Mouse (Mus musculus) kidney, adult 8-10 months (tissue): ENCODE results near the gene Gucy1b1.

Experiments used
- DNase-seq, 2 experiments: peaks; one replicate each; pipeline ENCODE4 v3.0.0; 2022

The Gucy1b1 gene

DNA sequence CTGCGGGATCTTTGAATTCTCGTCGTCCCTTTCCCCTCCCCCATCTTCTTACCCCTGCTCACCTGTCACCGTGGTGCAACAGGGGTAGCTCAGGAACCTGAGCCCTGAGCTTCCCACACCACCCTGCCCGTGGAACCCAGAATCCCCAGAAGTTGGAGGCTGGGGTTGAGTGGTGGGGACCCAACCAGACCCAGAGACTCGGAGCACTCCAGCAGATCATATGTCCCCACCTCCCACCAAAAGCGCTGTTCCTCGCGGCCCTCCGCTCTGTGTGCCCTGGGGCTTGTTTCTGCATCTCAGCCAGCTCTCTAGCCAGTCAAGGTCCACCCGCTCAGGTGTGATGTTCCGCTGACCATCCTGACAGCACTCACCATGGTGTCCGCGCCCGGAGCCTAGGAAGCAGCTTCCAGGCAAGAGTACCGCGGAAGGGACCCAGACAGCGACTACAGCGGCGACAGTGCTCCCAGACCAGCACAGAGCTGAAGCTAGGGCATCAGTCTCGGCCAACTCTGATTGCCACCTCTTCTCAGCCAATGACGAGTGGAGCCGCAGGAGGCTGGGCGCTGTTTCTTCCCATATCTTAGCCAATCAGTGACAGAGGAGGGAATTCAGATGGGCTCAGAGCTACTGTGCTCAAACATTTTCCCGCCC lies at the start of gene Gucy1b1:
Gene Gucy1b1 (minus strand): TSS at position 489 of the 651 bp plus-strand sequence.
- DNase-seq, result peak; percentile 32 to 34

DNA sequence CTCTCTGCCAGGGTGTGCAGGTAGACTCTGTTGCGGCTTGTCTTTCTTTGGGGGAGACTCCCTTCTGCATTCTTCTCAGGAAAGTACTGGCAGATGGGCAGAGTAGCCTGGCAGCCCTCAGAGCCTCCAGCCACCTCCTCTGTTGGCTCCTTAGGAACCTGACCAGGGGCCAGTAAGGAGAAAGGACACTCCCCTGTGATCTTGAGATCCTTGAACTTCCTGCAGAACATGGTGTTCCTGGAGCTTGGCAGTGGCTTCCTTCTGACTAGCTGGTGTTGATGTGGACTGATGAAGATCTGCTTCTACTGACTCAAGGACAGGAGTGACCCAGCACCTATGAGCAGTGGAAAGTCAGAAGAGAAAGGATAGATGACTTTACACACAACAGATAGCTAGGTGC lies 44.4 kb upstream of the Gucy1b1 start:
- peak in 1 of 2 experiments; percentile 8 for DNase-seq

DNA sequence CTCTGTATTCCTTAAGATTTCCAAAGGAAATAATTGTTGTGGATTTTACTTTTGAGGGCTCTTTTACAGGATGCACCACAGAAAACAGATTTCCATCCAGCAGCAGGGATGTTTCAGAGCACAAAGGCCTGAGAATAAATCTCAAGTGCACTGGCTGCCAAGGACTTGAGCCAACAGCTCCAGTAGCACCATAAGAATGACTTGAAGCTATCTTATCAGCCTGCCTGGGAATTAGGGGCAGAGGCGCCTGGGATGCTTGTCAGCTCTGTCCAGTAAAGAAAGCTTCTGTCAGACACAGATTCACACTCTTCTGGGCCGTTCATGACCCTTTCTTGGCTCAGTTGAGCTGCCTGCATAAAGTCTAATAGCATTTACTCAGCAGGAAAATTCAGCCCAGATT lies 38.0 kb upstream of the Gucy1b1 start:
- DNase-seq, result peak; percentile 13 to 36

DNA sequence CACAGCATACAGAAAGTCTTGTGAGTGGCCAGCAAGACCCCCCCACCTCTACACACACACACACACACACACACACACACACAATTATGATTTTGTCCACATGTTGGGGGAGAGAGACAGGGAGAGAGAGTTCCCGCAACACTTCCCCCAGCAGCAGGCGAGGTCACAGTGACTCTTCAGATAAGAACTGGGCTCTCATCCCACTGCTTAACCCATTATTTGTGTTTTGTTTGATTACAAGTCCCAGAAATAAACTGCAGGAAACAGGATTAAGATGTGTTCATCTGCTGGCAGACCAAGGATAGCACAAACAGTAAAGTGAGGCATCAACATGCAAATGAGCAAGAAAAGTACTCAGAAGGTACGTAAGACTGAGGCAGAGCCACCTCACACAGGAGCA lies 37.5 kb upstream of the Gucy1b1 start:
- peak in 1 of 2 experiments; percentile 10 for DNase-seq

DNA sequence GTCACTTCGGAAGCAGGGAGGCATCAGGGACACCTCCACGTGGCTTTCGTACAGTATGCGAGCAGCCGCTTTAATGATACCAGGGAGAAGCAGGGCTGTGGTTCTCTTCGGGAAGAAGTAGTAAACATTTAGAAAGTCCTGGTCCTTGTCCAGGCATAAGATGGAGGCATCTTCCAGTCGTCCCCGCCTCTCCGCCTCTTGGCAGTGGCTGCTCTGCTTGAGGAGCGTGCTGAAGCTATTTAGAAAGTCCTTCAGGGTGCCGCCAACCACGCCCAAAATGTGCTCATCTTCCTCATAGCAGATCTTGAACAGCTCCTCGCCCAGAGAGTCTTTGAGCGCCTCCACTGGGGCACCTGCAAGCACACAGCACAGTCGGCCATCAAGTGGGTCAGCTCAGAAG lies 34.5 kb upstream of the Gucy1b1 start:
- DNase-seq, result no peak

DNA sequence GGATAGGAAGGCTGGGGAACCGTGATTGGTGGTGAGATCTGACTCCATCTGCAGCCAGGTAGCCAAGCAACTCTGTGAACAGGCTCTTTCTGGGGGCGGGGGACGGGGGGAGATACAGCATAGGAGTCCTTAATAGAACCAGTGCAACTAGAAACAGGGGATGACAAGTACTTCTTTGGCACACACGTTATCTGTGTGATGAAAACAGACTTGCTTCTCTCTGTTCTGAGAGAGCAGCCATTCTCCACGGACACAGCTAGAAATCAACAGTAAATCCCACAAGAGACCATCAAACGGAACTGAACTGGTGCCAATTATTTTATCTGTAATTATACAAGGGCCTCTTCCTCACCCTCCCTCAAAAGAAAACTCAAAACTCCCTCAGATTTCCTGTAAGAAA lies 29.7 kb upstream of the Gucy1b1 start:
- no peak for DNase-seq

DNA sequence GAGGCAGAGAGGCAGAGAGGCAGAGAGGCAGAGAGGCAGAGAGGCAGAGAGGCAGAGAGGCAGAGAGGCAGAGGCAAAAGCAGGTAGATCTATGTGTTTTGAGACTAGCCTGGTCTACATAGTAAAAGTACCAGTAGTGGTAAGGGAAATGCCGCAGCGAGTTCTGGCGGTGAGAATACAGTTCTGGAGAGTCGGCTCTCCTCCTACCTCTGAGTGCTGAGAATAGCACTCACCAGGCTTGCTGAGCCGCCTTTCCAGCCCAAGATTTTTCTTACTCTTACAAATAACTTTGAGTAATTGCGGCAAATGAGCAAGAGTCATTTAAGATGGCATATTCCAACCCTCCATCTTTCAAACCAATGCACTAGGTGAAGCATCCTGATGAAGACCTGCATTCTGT lies 24.6 kb upstream of the Gucy1b1 start:
- DNase-seq, result no peak

DNA sequence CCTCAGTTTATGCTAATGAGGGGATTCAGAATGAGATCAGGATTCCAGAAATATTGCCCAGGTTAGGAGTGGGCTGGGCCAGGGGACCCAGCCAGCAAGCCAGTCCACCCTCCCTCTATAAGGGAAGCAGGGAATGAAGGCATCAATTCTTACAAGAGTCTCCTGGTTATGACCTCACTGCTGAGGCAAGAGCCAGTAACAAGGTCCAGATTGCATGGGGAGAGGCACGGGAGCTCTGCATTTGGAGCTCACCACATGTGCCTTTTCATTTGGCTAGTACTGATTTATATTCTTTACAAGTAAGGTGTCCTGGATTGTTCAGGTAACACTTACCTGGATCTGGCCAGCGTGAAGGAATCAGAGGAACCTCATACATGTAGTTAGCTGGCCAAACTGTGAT lies 22.3 kb upstream of the Gucy1b1 start:
- DNase-seq, result no peak

DNA sequence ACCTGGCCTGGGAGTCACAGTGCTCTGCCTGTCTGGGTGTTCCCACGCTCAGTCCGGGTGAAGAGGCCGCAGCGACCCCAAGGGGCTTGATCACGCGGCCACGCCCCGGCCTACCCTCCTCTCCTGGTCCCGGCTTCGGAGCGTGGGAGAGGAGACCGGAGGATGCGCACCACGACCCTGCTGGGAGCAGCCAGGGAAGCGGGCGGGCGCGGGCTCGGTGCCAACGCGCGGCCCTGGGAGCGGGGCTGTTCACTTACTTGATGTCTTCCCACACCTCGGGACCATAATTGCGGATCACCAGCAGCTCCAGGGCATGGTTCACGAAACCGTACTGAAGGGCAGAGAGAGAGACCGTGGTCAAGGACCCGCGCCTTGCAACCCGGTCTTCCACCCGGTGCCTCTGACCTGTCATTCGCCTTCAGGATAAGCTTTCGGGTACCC lies 728 bp downstream of the Gucy1b1 start:
- DNase-seq, result peak; percentile 5 to 7

DNA sequence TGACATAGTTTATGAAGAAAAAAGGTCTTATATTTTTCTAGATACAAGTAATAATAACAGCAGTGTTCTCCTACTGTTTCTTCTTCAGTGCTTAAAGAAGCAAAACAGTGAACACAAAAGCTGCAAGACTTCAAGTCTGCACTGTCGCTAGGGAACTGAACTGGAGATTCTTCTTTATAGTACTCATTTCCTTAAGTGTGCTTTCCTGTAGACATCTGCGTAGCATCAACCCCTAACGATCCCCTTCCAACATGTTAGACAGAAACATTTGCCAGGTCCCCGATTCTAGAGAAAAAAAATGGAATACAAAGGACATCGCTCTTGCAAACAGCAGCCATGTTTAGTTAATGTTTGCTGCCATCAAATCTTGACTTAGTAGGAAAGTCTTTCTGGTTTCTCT lies 6.7 kb downstream of the Gucy1b1 start:
- no peak for DNase-seq

DNA sequence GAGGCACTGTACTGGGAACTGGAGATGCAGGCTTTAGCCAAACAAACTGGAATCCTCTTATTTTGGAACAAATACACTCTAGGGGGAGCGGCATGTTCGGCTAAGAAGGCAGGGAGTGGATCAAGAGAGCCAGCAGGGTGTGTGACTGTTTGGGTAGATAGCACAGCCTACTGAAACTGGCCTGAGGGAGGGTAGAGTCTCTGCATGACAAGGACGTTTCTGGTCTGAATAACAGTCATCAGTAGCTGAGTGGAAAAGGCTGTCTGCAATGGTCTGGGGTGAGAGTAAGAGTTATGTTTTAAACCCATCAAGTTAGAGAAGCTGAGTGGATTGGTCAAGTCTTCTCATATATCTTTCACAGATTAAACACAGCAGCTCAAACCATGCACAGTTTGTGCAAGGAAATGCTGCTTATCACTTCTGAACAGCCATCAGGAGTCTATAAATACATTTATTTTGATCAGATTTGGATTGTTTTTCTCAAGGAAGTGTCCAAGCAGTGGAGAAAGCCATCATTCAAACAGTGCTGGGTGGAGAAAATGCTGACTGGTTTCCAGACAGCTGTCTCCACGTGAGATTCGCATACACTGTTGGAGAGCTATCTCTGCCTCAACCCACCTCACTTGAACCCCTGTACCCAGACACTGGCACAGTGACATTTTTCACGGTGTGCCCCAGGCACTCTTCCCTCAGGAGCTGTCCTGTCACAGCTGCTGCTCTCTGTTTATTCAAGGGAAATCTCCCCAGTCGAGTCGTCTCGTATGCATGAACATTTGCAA lies 12.9 kb downstream of the Gucy1b1 start:
- no peak for DNase-seq

DNA sequence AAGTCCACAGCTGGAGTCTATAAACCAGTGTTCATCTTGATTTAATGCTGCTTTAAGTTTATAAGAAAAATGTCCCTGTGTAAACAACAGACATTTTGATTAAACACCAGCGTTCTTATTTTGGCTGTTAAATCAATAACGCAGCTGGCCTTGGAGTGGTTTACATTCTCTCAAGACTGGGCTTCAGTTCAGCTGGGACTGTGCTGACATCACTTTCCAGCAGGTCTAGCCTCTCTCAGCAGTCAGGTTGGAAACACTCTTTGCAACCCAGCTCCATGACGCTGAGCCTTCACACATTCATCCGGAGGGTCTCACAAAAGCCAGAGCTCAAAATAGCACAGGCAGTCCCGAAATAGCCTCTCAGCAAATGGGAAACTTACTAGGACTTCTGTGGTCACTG lies 17.3 kb downstream of the Gucy1b1 start:
- no peak for DNase-seq

DNA sequence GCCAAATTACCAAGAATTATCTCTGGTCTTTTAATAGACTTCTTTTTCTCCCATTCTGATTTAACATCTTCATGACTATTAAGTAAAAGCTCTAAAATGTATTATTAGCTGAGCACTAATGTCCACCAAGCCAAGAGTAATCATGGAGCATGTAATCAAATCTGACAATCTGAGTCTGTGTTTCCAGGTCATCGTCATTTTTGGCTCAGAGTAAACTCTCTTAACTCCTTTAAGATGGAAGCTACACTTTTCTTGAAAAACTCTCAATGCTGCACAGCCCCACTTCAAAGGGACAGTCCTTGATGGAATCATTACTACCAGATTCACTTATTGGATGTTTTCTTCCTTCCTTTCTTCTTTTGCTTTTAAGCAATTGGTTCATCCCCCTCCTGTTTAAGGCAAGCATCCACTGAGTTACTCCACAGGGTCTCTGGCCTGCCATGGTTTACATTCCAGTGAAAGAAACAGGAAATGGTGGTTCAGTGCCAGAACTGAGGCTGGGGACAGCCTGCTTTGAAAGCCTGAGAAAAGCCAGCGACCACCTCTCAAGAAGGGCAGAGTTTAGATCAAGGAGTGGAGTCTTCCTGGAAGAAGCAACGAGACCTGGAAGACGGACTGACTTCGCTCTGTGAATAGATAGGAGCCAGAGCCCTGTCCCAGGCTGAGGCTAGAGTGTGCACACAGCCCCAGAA lies 20.1 kb downstream of the Gucy1b1 start:
- DNase-seq, result no peak

DNA sequence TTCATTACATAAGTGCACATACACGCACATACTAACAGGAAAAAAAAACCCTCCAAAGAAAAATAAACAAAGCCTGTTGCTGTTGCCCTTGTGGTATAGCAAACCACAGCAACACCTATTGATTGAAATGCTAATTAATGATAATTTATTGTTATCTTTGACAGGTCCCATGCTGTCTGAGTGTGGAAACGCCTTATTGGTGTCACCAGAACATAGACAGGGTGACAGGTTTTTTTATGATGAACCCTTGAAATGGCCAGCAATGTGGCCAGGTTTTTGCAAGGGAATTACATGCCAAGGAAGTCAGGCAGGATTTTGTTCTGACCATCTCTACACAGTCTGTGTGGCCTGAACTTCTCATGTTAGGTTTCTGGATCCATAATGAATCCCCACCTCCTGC lies 22.5 kb downstream of the Gucy1b1 start:
- no peak for DNase-seq

DNA sequence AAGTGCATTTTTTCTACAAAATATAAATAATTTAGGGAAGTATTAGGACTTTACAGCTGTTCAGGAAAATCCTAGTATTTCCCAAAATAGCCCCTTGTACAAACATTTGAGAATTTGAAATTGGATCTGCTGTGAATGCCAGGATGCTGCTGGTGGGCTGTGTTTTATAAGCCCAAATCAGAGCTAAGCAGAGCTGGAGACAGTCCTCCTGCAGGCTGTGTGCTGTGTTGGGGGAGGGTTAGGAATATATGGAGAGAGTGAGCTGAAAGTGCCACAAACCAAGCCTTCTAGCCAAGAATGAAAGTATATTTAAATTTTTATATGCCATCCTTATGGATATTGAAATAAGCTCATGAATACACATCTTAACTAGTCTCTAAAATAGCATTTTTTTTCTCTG lies 23.0 kb downstream of the Gucy1b1 start:
- DNase-seq, result no peak

DNA sequence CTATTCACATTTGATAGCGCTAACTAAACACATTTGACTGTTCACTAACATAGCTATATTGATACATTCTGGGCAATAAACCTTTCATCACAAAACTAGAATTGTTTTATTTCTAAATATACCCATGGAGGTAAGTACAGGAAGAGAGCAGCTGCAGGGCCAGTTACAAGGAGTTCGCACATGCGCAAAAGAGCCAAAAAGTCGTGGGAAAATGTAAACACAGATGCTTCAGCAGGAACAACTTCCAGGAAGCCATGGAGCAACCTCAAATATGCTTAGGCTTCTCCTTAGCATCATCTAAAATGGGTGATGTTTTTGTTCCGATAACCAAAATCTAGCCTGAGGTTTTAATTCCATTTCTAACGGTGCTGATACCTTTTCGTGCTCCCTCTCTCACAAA lies 25.8 kb downstream of the Gucy1b1 start:
- no peak for DNase-seq

DNA sequence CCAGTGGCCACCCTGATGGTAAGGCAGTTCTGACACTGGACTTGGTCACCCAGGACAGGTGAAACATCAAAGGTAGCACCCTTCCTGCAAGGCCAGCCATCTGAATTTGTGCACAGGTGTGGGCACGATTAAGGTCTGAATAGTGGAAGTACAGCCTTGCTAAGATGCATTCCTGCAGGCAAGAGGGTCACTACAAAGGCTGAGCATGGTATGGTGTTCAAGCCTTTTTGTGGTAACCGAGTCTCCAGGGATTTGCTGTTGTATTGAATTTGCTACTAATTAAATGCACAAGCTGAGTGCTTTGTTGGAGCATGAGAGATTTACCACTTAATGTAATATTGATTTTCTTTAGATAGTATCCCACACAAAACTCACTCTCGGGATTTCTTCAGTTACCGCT lies 26.4 kb downstream of the Gucy1b1 start:
- no peak for DNase-seq

DNA sequence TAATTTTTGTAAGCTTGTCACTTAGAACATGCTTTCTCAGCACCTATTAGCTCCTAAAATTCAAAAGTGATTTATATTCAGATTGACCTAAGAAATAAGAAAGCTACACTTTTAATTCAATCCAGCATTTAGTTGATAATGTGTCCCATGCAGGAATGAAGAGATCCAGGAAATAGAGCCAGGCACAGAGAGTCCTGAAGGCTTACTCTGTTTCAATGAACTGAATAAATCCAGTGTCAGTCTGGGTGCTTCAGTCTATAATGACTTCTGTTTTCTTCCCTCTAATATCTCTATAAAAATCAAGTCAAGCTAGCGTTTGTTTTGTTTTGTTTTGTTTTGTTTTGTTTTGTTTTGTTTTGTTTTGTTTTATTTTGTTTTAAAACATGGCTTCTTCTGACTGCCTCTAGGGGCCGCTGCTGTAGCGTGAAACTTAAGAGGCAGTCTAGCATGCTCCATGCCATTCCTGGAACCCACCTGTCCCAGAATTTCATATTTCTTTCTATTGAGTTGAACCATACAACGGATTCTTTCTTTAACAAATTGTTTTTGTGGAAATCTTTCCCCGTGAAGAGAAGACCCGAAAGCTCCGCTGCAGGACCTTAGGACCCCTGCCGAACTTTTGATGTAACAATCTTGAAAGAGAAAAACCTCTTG lies 27.3 kb downstream of the Gucy1b1 start:
- peak; percentile 6 to 21 for DNase-seq

DNA sequence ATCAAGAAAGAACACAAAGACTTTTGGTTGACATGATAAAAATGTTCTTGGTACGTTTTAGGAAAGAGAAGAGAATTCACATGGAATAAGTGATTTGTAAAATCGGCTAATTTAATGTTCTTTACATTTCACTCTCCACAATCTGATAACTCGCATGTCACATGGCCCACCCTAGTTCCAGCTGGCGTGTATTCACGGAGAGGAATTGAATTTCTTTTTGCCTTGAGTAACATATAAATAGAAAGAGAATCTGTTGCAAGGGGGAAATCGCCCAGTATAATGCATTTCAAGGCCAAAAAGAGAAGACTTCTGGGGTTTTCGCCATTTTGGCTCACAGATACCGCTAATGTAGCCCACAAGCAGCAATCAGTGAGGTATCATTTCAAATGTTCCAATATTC lies 28.4 kb downstream of the Gucy1b1 start:
- no peak for DNase-seq

DNA sequence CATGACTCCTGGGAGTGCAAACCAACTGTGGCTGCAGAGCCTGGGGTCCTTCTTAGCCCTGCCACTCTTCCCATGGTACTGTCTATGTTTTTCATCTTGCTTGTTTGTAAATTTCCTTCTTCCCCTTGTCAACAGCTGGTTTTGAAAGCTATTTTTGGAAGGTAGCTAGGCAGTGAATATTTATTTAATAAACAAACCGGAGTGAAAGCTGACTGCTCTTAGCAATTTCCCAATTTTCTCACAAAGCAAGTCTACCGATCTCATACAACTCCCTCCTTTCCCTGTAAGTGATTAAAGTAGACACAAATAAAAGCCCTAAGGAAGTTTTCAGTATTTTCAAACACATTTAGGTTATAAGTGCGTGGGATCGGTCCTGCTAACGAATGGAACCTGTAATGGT lies 29.6 kb downstream of the Gucy1b1 start:
- DNase-seq, result no peak

DNA sequence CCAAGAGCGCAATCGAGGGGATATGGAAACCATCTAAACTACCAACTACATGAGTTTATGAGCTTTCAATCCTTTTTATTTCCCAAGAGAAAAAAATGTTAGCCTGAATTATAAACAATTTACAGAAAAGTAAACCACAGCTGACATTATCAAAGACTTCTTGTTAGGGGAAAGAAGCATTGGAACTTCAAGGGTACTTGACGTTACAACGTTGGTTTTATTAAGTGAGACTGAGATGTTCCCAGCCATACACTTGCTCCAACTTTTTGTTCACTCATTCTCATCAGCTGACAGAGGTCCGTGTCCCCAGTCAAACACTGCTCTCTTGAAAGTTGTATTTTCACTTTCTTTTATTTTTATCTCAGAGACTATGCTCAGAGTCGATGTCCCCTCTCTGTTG lies 30.8 kb downstream of the Gucy1b1 start:
- DNase-seq, result no peak

DNA sequence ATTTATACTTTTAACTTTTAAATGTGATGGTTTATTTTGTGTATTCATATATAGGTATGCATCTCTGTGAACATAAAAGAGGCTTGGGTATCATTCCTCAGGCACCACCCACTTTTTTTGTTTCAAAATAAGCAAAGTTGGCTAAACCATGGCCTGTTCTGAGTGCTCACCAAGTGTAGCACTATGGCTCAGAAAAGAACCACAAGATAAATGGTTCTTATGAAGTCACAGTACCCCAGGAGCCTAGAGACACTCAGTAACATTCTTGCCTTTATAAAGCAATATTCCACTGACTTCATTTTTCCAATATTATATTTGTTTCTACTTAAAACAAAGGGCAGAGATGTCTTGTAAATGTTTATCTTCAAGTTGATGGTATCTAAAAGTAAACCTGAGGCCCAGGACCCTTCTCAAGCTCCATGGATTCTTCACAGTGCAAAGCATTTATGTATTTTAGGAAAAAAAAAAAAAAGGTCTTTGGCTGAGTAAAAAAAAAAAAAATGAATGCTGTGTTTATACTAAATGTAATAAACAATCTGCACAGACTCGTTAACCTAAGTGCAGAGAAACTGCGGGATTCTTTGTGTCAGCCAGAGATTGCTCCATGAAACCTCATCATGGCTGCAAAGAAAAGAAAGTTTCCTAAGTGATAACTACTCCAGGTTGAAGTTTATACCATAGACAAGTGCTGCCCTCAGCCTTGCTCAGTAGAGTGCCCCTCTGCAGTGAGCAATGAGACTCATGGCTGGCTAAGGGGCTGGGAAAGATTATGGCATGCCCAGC lies 38.0 kb downstream of the Gucy1b1 start:
- no peak for DNase-seq
